Mouse (Mus musculus) left cerebral cortex, adult 2 months (tissue): Measurements from ENCODE around the gene Efna3. TPM values are rescaled to one million over a fixed set of nuclear protein-coding genes. Genes with fewer than 3 reads are reported as not detected.

Source experiments
- DNase-seq, 2 experiments: peaks; one replicate each; pipeline ENCODE4 v3.0.0; 2021 to 2022; ENCODE audit warnings: low spot score in 2 of 2, mixed read lengths in 1 of 2; ENCODE audit errors: extremely low spot score in 1 of 2
- H3K27ac ChIP-seq: fragments of 200-600 bp; 2 replicates; pipeline ENCODE4 v1.8.1; 2022
- H3K4me3 ChIP-seq: fragments of 200-600 bp; 2 replicates; pipeline ENCODE4 v1.8.1; 2022
- CTCF ChIP-seq: fragments of 200-600 bp; IDR thresholded peaks from 2 replicates; pipeline ENCODE4 v1.8.1; 2022; ENCODE audit warnings: antibody characterized with exemption, mild to moderate bottlenecking, moderate library complexity
- intact Hi-C: fragments of 180-260 bp; cut with DNase I; formaldehyde crosslinking; loops from one replicate; pipeline ENCODE4 v1.15.1; 2025
- long read RNA-seq, 2 experiments: library from polyadenylated mRNA; stranded (forward); transcript quantifications; one replicate each; pipeline ENCODE4 v2.0.0; 2021; ENCODE audit warnings: borderline mapping rate in 2 of 2
- total RNA-seq, 2 experiments: library from RNA; stranded (reverse); gene quantifications; 2 replicates each; pipeline ENCODE4 v1.2.3; 2021

Gene Efna3
- 10 to 100 TPM; 49.3 to 55.0 TPM for total RNA-seq
- long read RNA-seq, experiment 1, transcript Efna3-201 (5 exons, 2,363 nt), result major isoform, 96 of 119 reads
- long read RNA-seq, experiment 1, transcript Efna3-203 (4 exons, 742 nt), result minor isoform, 9 of 119 reads
- long read RNA-seq, experiment 1, partial matches to known transcripts, result 3 of 119 reads
- long read RNA-seq, experiment 1, other reads (novel, unspliced or antisense), result 11 of 119 reads
- long read RNA-seq, experiment 2, transcript Efna3-203 (4 exons, 742 nt), result minor isoform, 7 of 61 reads
- long read RNA-seq, experiment 2, transcript Efna3-201 (5 exons, 2,363 nt), result major isoform, 49 of 61 reads
- long read RNA-seq, experiment 2, partial matches to known transcripts, result 0 of 61 reads
- long read RNA-seq, experiment 2, other reads (novel, unspliced or antisense), result 5 of 61 reads

DNA sequence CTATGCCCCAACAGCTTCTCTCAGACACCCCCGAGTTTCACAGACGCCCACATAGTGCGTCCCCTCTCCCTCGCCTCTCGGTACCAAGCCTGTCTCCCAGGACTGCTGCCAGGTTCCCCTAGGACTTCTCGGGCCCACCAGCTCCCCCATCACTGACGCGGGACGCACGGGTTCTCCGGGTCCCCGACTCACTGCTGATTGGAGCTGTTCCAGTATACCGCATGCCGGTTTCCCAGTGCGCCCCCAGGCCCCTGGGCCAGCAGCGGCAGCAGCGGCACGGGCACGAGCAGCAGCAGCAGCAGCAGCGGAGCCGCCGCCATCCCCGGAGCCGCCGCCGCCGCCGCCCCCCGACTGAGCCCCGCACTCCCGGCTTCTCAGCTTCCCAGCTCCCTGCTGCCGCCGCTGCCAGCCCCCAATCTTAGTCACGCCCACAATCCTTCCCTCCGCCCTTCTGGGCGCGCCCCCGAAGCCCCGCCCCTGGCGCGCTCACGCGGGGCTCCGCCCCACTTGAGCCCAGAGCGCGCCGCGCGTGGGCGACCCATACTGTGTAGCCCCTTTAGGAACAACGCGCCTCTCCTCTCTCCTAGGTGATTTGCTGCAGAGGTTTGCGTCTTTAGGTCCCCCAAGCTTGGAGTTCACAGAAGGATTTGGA, at the start of gene Efna3:
Gene Efna3, minus strand, starts transcription at position 452 of the 652 bp plus-strand sequence.
- intact Hi-C loops, result no loop called here
- peak within 1 kb of the TSS; percentile 87 for H3K4me3 ChIP-seq
- peak within 1 kb of the TSS; percentile 92 for H3K27ac ChIP-seq
- TF ChIP-seq CTCF, result no peak
- peak; percentile 88 to 89 for DNase-seq

DNA sequence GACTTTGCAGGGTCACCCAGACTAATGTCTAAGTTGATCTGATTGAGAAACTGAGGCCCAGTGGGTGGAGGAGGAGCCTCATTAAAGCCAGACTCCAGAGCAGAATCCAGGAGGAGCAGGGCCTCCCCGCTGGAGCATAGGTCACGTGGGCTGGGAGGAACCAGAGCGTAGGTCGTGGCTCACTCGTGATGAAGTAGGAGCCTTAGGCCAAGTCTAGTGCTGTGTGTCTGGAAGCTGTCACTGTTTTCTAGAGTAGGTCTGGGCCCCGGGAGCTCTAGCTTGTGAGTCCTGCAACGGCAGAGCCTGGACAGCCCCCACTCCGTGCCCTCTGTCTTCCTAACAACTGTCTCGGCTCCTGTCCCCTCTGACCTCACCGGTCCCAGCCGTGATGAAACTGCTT, 44.6 kb upstream of the Efna3 start:
- Histone ChIP-seq H3K4me3 (no peak overlapping the region), H3K27ac (no peak overlapping the region)
- DNase-seq, result no peak
- intact Hi-C loops, result no loop called here
- TF ChIP-seq CTCF, result no peak

GRCm38 (mm10) chr3:89365486-89366414, 43.0 kb upstream of the Efna3 start:
- TF ChIP-seq CTCF, result no peak
- no peak for DNase-seq
- Histone ChIP-seq H3K4me3 (no peak overlapping the region), H3K27ac (no peak overlapping the region)
- intact Hi-C loops, result no loop called here

- intact Hi-C loops, result no loop called here
- no peak for DNase-seq
- no peak within 1 kb of the TSS for H3K4me3 ChIP-seq
- no peak for TF ChIP-seq CTCF
- no peak within 1 kb of the TSS for H3K27ac ChIP-seq
Measured at GRCm38 (mm10) chr3:89365153-89365485, 42.4 kb upstream of the Efna3 start, which contains the start of gene Dcst1. Gene Dcst1 (minus strand): TSS chr3:89365253.

DNA sequence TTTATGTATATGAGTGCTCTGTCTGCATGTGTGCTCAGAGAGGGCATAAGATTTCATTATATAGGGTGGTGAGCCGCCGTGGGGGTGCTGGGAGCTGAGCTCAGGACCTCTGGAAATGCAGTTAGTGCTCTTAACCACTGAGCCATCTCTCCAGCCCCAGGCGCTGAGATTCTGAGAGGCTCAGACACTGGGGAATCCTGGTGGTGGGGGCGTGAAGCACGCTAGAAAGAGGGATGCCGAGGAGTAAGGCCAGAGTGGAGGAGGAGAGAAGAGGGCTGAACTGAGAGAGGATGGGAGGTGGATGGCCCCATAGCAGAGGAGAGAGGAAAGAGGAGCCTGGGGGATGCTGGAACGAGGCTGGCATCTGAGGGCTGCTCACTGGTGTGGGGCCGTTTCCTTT, 41.9 kb upstream of the Efna3 start:
- H3K4me3 ChIP-seq, result no peak overlapping the region
- H3K27ac ChIP-seq, result no peak overlapping the region
- intact Hi-C loops, result no loop called here
- no peak for TF ChIP-seq CTCF
- no peak for DNase-seq

DNA sequence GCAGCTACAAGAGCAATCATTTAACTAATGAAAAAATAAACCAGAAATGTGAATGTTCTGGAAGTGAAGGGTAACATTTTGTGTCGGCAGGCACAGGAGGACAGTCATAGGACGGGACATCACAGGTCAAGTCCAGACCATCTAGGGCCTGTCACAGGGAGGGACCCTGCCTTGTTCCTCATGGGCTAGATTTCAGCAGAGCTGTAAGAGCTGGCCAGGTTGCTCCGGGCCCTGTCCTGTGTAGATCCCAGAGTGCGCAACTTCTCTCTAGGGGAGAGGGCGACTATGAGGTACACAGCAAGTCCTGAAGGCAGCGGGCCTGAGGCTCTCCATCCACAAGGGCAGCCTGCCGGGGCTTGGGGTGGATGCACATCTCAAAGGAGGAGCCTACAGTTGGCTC, 38.9 kb upstream of the Efna3 start, which contains the start of gene Dcst2:
Gene Dcst2, plus strand, starts transcription at position 301 of the 400 bp plus-strand sequence.
- intact Hi-C loops, result no loop called here

DNA sequence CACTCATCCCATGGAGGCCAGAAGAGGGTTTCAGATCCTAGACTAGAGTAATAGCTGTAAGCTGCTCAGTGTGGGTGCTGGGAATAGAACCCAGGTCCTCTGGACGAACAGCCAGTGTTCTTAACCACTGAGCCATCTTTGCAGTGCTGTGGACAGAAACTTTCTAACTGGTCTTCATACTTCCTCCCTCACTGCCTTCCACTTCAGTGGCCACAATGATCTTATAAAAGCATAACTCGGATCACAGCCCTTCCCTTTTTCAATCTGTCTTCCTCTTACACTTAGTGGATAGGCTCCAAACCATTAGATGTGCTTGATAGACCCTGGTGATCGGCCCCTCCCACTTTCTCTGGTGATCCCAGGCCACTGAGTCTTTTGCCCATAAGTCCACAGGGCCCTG, 37.5 kb upstream of the Efna3 start:
- Histone ChIP-seq H3K27ac (no peak overlapping the region), H3K4me3 (no peak overlapping the region)
- no peak for DNase-seq
- intact Hi-C loops, result no loop called here
- no peak for TF ChIP-seq CTCF

More for the DNA sequence above, 38.9 kb upstream of the Efna3 start, which contains the start of gene Dcst2:
- no peak for TF ChIP-seq CTCF
- no peak for DNase-seq
- H3K4me3 ChIP-seq, result no peak within 1 kb of the TSS
- H3K27ac ChIP-seq, result no peak within 1 kb of the TSS

DNA sequence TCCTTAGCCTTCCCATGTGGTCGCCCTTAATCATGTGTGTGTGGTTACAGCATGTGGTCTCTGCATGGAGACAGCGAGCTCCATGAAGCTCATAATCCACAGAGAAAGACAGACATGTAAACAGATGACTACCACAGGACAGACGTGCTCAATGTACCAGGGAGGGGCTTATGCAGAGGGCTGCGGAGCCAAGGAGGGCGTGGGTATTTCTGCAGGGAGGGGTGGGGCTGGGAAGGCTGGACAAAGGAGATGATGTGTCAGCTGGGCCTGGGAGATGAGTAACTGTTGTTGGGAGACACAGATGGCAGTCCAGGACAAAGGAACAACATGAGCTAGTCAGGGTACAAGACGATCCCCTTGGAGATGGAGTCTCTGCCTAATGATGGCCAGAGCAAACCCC, 36.9 kb upstream of the Efna3 start:
- TF ChIP-seq CTCF, result no peak
- intact Hi-C loops, result no loop called here
- DNase-seq, result no peak
- Histone ChIP-seq H3K27ac (no peak overlapping the region), H3K4me3 (no peak overlapping the region)

DNA sequence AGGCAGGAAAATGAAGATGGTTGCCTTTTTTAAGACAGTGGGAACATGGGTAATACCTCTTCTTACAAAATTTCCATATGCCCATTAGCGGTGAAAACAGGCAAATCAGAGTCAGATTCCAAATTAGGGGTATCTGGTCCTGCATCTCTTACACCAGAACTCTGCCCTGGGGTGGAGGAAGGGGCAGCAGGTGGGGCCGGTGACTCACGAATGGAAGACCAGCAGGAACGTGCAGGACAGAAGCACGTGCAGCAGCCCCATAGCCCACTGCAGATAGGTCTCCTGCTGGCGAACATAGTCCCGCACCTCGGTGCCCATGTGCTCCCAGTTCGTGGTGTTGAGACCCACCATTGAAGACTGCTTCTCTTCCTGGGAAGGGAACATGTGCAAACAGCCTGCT, 33.3 kb upstream of the Efna3 start:
- H3K27ac ChIP-seq, result no peak overlapping the region
- no peak overlapping the region for H3K4me3 ChIP-seq
- DNase-seq, result no peak
- no peak for TF ChIP-seq CTCF
- intact Hi-C loops, result no loop called here

GRCm38 (mm10) chr3:89355512-89355902, 32.7 kb upstream of the Efna3 start:
- no peak overlapping the region for H3K4me3 ChIP-seq
- no peak for TF ChIP-seq CTCF
- DNase-seq, result no peak
- no peak overlapping the region for H3K27ac ChIP-seq
- intact Hi-C loops, result loop anchor here (2.0 kb wide), 1 partner anchor 39 kb away; no protein-coding TSS in a partner anchor

GRCm38 (mm10) chr3:89354816-89355511, 32.2 kb upstream of the Efna3 start:
- intact Hi-C loops, result loop anchor here (2.0 kb wide), 1 partner anchor 38 kb away; no protein-coding TSS in a partner anchor
- TF ChIP-seq CTCF, result peak; percentile 99
- H3K27ac ChIP-seq, result no peak overlapping the region
- H3K4me3 ChIP-seq, result no peak overlapping the region
- peak; percentile 83 to 92 for DNase-seq
